Mouse (Mus musculus): ENCODE data around the gene Snai3. TPM values are rescaled to one million over a fixed set of nuclear protein-coding genes. Genes with fewer than 3 reads are reported as not detected.
A peak's percentile ranks its signal among the peaks of the same experiment; 100 is the strongest.

Snai3 gene
- total and polyA plus RNA-seq, 3 experiments = 0.06 TPM; not detected in 2

DNA sequence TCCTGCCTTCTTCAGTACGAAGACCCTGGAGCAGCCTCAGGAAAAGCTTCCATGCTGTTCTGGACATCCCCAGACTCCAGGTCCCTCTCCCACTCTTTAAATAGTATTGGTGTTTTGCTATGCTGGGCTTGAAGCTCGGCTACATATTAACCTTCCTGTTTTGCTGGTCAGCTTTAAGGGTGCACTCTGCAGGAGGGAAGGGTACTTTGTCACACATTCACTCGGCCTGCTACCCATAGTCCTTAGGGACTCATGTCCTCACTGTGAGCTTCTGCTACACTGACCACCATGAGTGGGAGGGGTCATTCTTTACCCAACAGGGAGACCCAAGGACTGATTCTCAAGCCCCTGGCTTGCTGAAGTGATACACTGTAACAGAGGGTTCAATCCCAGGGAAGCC lies 29.9 kb downstream of the Snai3 start:
- peaks cover 26% of the 10 kb centered on the region for H3K79me2 ChIP-seq (ENCODE audit: control insufficient read depth, insufficient read depth, low read length, poor library complexity)
- no peak for DNase-seq (ENCODE audit: low read depth, low spot score)
- H3K36me3 ChIP-seq (ENCODE audit: control insufficient read depth in 1 of 2, insufficient read depth in 2 of 2, low read length in 2 of 2) = peaks cover 0 to 27% of the 10 kb centered on the region in 2 experiments; a peak in 2 of 4 replicates
- H3K4me1 ChIP-seq (ENCODE audit: control insufficient read depth in 1 of 2, insufficient read depth in 2 of 2, low read length in 2 of 2) = peaks cover 10 to 34% of the 10 kb centered on the region in 2 experiments
- no peaks in the 10 kb centered on the region for H3K27me3 ChIP-seq (ENCODE audit: control insufficient read depth in 1 of 2, insufficient read depth in 2 of 2, low read length in 2 of 2)
- H3K9me3 ChIP-seq (replicated peaks; ENCODE audit: insufficient read depth, low read length) = no peaks in the 10 kb centered on the region
- TF ChIP-seq MAZ (IDR thresholded peaks at IDR 0.05; ENCODE audit: low read depth, low read length) = no peak
- TF ChIP-seq MAX (IDR thresholded peaks at IDR 0.05; ENCODE audit: low read length) = no peak
- TF ChIP-seq POLR2A (IDR thresholded peaks at IDR 0.05; ENCODE audit: control insufficient read depth in 1 of 2, insufficient read depth in 1 of 2, low read depth in 1 of 2, low read length in 2 of 2, poor library complexity in 1 of 2) = peak in 1 of 2 experiments; percentile 6; a peak in 1 of 4 replicates
- TF ChIP-seq CTCF (IDR thresholded peaks at IDR 0.05 in 2 of 3, conservative IDR thresholded peaks at IDR 0.05 in 1 of 3; ENCODE audit: control insufficient read depth in 1 of 3, insufficient read depth in 1 of 3, low read depth in 2 of 3, low read length in 3 of 3, poor library complexity in 1 of 3, severe bottlenecking in 1 of 3) = no peak
- TF ChIP-seq USF1 (IDR thresholded peaks at IDR 0.05; ENCODE audit: low read depth, low read length) = no peak
- TF ChIP-seq BHLHE40 (IDR thresholded peaks at IDR 0.05; ENCODE audit: borderline replicate concordance, low read depth, low read length) = no peak
- TF ChIP-seq ETS1 (IDR thresholded peaks at IDR 0.05; ENCODE audit: low read depth, low read length) = no peak
- TF ChIP-seq ZKSCAN1 (IDR thresholded peaks at IDR 0.05; ENCODE audit: low read depth, low read length) = no peak
- TF ChIP-seq TBP (IDR thresholded peaks at IDR 0.05; ENCODE audit: low read depth, low read length) = no peak
- no peak for TF ChIP-seq TCF12 (IDR thresholded peaks at IDR 0.05; ENCODE audit: low read depth, low read length)
- TF ChIP-seq HCFC1 (IDR thresholded peaks at IDR 0.05; ENCODE audit: low read depth, low read length) = no peak
- TF ChIP-seq MYB (IDR thresholded peaks at IDR 0.05; ENCODE audit: low read depth, low read length) = no peak
- TF ChIP-seq SIN3A (IDR thresholded peaks at IDR 0.05; ENCODE audit: low read length) = peak; percentile 9; the same call in 1 of the 2 replicates
- TF ChIP-seq ZMIZ1 (IDR thresholded peaks at IDR 0.05; ENCODE audit: low read depth, low read length) = no peak
- TF ChIP-seq POLR2AphosphoS5 (IDR thresholded peaks at IDR 0.05; ENCODE audit: borderline replicate concordance, low read depth, low read length) = no peak
- TF ChIP-seq USF2 (IDR thresholded peaks at IDR 0.05; ENCODE audit: borderline replicate concordance in 1 of 2, insufficient read depth in 1 of 2, low read depth in 1 of 2, low read length in 2 of 2) = no peak
- TF ChIP-seq CHD1 (IDR thresholded peaks at IDR 0.05; ENCODE audit: low read depth, low read length) = no peak
- TF ChIP-seq GATA1 (IDR thresholded peaks at IDR 0.05; ENCODE audit: low read depth, low read length) = no peak
- 0 out of 2 replicates have a peak overlapping the region, but pooled peaks have one; percentile 3 for H3K9ac ChIP-seq (ENCODE audit: control insufficient read depth, low read depth, low read length, poor library complexity, severe bottlenecking)
- no peak overlapping the region for H3K4me3 ChIP-seq (ENCODE audit: control insufficient read depth in 1 of 2, insufficient read depth in 1 of 2, low read depth in 2 of 2, low read length in 2 of 2)
- H3K27ac ChIP-seq (ENCODE audit: control insufficient read depth, low read depth, low read length) = peak overlapping the region; percentile 49; the same call in 1 of the 2 replicates

DNA sequence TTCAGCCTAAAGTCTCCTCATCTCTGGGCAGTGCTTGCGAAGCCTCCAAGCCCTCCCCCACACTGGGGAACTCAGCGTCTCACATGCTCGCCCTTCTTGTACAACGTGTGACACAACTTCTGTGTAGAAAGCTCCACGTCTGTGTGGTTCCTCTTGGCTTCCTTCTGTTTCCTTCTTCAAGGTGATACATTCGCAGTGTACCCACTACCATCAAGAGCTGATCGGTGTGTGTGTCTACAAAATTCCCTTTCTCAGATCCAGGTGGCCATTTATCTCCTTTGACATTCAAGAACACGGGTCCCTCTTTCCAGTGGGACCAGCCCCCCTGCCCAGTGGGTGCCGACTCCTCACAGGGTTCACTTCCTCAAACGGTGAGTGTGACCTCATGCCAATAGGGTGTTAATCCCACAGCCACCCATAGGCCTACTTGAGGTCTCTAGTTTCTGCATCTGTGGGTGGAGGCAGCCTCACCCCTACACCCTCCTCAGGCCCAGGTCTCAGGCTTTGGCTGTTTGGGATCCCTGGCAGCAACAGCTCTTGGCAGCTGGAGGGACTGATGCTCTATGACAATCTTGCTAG lies 30.4 kb downstream of the Snai3 start:
- 0 out of 2 replicates have a peak overlapping the region, but pooled peaks have one; percentile 3 for H3K9ac ChIP-seq (ENCODE audit: control insufficient read depth, low read depth, low read length, poor library complexity, severe bottlenecking)
- no peaks in the 10 kb centered on the region for H3K27me3 ChIP-seq (ENCODE audit: control insufficient read depth in 1 of 2, insufficient read depth in 2 of 2, low read length in 2 of 2)
- peak overlapping the region; percentile 49 for H3K27ac ChIP-seq (ENCODE audit: control insufficient read depth, low read depth, low read length)
- DNase-seq (ENCODE audit: low read depth, low spot score) = peak; percentile 78
- peaks cover 0 to 27% of the 10 kb centered on the region in 2 experiments; a peak in 2 of 4 replicates for H3K36me3 ChIP-seq (ENCODE audit: control insufficient read depth in 1 of 2, insufficient read depth in 2 of 2, low read length in 2 of 2)
- peak in 1 of 2 experiments; percentile 28; a peak in 1 of 4 replicates for TF ChIP-seq POLR2A (IDR thresholded peaks at IDR 0.05; ENCODE audit: control insufficient read depth in 1 of 2, insufficient read depth in 1 of 2, low read depth in 1 of 2, low read length in 2 of 2, poor library complexity in 1 of 2)
- TF ChIP-seq MAZ (IDR thresholded peaks at IDR 0.05; ENCODE audit: low read depth, low read length) = no peak
- TF ChIP-seq SIN3A (IDR thresholded peaks at IDR 0.05; ENCODE audit: low read length) = 0 out of 2 replicates have a peak, but pooled peaks have one; percentile 14
- TF ChIP-seq ETS1 (IDR thresholded peaks at IDR 0.05; ENCODE audit: low read depth, low read length) = 0 out of 2 replicates have a peak, but pooled peaks have one; percentile 23
- peaks cover 26% of the 10 kb centered on the region for H3K79me2 ChIP-seq (ENCODE audit: control insufficient read depth, insufficient read depth, low read length, poor library complexity)
- no peak overlapping the region for H3K4me3 ChIP-seq (ENCODE audit: control insufficient read depth in 1 of 2, insufficient read depth in 1 of 2, low read depth in 2 of 2, low read length in 2 of 2)
- H3K9me3 ChIP-seq (replicated peaks; ENCODE audit: insufficient read depth, low read length) = no peaks in the 10 kb centered on the region
- H3K4me1 ChIP-seq (ENCODE audit: control insufficient read depth in 1 of 2, insufficient read depth in 2 of 2, low read length in 2 of 2) = peaks cover 10 to 34% of the 10 kb centered on the region in 2 experiments

Measured in MEL (cell line).